Mouse (Mus musculus): Measurements from ENCODE around the gene Hist1h2ad.

Hist1h2ad gene

GRCm38 (mm10) chr13:23620733-23621531, 46.8 kb downstream of the Hist1h2ad start, which contains the start of gene Hist1h2be:
TSS of gene Hist1h2be (minus strand) at chr13:23621124.
- peak; percentile 97 for DNase-seq (ENCODE audit: low read depth, low spot score)

- peak; percentile 92 for DNase-seq (ENCODE audit: low read depth, low spot score)
Measured at GRCm38 (mm10) chr13:23621532-23622174, 47.5 kb downstream of the Hist1h2ad start.

GRCm38 (mm10) chr13:23622175-23622671, 48.0 kb downstream of the Hist1h2ad start, which contains the start of gene Hist1h1e:
TSS of gene Hist1h1e (minus strand) at chr13:23622558.
- peak; percentile 82 for DNase-seq (ENCODE audit: low read depth, low spot score)

GRCm38 (mm10) chr13:23622861-23623450, 48.8 kb downstream of the Hist1h2ad start:
- DNase-seq (ENCODE audit: low read depth, low spot score) = peak; percentile 42
